Mouse (Mus musculus) heart, postnatal 0 days (tissue): ENCODE measurements around the gene Timm17b.

Source experiments
- CTCF ChIP-seq: IDR thresholded peaks from 2 replicates; pipeline ENCODE4 v1.5.1; 2016; ENCODE audit warnings: antibody characterized with exemption, control low read depth, low read depth
- EP300 ChIP-seq: IDR thresholded peaks from 2 replicates; pipeline ENCODE4 v1.6.1; 2016; ENCODE audit warnings: antibody characterized with exemption, low read depth

GRCm38 (mm10) chrX:7863181-7863580, 36.0 kb upstream of the Timm17b start:
- TF ChIP-seq CTCF (no peak), EP300 (no peak)
